Mouse (Mus musculus) liver, embryonic 15.5 days (tissue): ENCODE data around the gene Prpf4. TPM values are rescaled to one million over a fixed set of nuclear protein-coding genes. Genes with fewer than 3 reads are reported as not detected.

Experiments
- ATAC-seq: fragments of 200-750 bp; cut with Nextera tagmentation; 2 replicates; pipeline ENCODE4 v1.8.0; 2017; ENCODE audit warnings: moderate number of reproducible peaks, mild to moderate bottlenecking, moderate library complexity; ENCODE audit not compliant: insufficient read depth
- H3K27ac ChIP-seq: fragments of 300-500 bp; sonication (generic); replicated peaks from 2 replicates; pipeline ENCODE4 v1.5.1; 2015; ENCODE audit warnings: mild to moderate bottlenecking, inconsistent platforms
- H3K27me3 ChIP-seq: fragments of 300-500 bp; sonication (generic); 2 replicates; pipeline ENCODE4 v1.6.1; 2015; ENCODE audit warnings: mild to moderate bottlenecking, inconsistent platforms
- H3K36me3 ChIP-seq: fragments of 300-500 bp; sonication (generic); replicated peaks from 2 replicates; pipeline ENCODE4 v1.6.1; 2015; ENCODE audit warnings: moderate library complexity, mild to moderate bottlenecking, inconsistent platforms
- H3K4me1 ChIP-seq: fragments of 300-500 bp; sonication (generic); replicated peaks from 2 replicates; pipeline ENCODE4 v1.6.1; 2015; ENCODE audit warnings: inconsistent platforms
- H3K4me2 ChIP-seq: fragments of 300-500 bp; sonication (generic); 2 replicates; pipeline ENCODE4 v1.6.1; 2015; ENCODE audit warnings: moderate library complexity, mild to moderate bottlenecking, inconsistent platforms
- H3K4me3 ChIP-seq: fragments of 300-500 bp; sonication (generic); replicated peaks from 2 replicates; pipeline ENCODE4 v1.5.1; 2015; ENCODE audit warnings: mild to moderate bottlenecking, inconsistent platforms
- H3K9ac ChIP-seq: fragments of 300-500 bp; sonication (generic); 2 replicates; pipeline ENCODE4 v1.6.1; 2015; ENCODE audit warnings: moderate library complexity, mild to moderate bottlenecking, inconsistent platforms
- H3K9me3 ChIP-seq: fragments of 300-500 bp; sonication (generic); replicated peaks from 2 replicates; pipeline ENCODE4 v1.6.1; 2016; ENCODE audit warnings: inconsistent platforms
- WGBS: fragments of 180-500 bp; shearing (Covaris S2); methylation state at CpG from one replicate; pipeline ENCODE4 v1.1.7; 2015; ENCODE audit warnings: mixed read lengths; ENCODE audit not compliant: insufficient replicate concordance; 5-methylcytosine and 5-hydroxymethylcytosine counted together
- polyA plus RNA-seq: library from polyadenylated mRNA; unstranded; fragments of >200 nt; fragmentation: Nextera tagmentation; extraction: Ambion mirVana; gene quantifications from 2 replicates; pipeline ENCODE4 v1.2.1, GENCODE M21; 2015

Gene Prpf4
- polyA plus RNA-seq, 1 experiment from 2014 or later = 9.1 TPM

- H3K27ac ChIP-seq = no peak overlapping the region
- H3K36me3 ChIP-seq = no peaks in the 10 kb centered on the region
- peaks cover 45% of the 10 kb centered on the region for H3K27me3 ChIP-seq
- H3K4me3 ChIP-seq = no peak overlapping the region
- WGBS = 73% methylated on average over 6 of the region's 6 CpGs
- H3K4me2 ChIP-seq = no peak overlapping the region
- ATAC-seq = no peak
- peaks cover 21% of the 10 kb centered on the region for H3K4me1 ChIP-seq
- H3K9me3 ChIP-seq = no peaks in the 10 kb centered on the region
- H3K9ac ChIP-seq = no peak overlapping the region
These were observed 67.2 kb downstream of the Prpf4 start for GRCm38 (mm10) chr4:62475793-62476192.

Other genes with a start within 250 kb of the Prpf4 start
- 0.31 and 0.43 TPM in 2 replicates for gene Zfp37, start 177.8 kb upstream of the Prpf4 start, polyA plus RNA-seq
- gene Slc31a2, start 146.2 kb upstream of the Prpf4 start, polyA plus RNA-seq = 9.1 and 9.8 TPM in 2 replicates
- 14.1 and 15.6 TPM in 2 replicates for gene Fkbp15, start 48.2 kb upstream of the Prpf4 start, polyA plus RNA-seq
- gene Slc31a1, start 48.1 kb upstream of the Prpf4 start, polyA plus RNA-seq = 51.4 and 57.0 TPM in 2 replicates
- 53.5 and 57.4 TPM in 2 replicates for gene Cdc26, start 155 bp upstream of the Prpf4 start, polyA plus RNA-seq
- gene Rnf183, start 26.5 kb downstream of the Prpf4 start, polyA plus RNA-seq = not detected in 2 replicates
- gene Wdr31, start 62.1 kb downstream of the Prpf4 start, polyA plus RNA-seq = 0.86 and 0.88 TPM in 2 replicates
- 0.22 and 0.32 TPM in 2 replicates for gene Bspry, start 71.3 kb downstream of the Prpf4 start, polyA plus RNA-seq
- 7.8 and 9.6 TPM in 2 replicates for gene Hdhd3, start 94.7 kb downstream of the Prpf4 start, polyA plus RNA-seq
- gene Alad, start 111.1 kb downstream of the Prpf4 start, polyA plus RNA-seq = 582 and 589 TPM in 2 replicates
- 51.3 and 52.9 TPM in 2 replicates for gene Pole3, start 116.3 kb downstream of the Prpf4 start, polyA plus RNA-seq
- 0.06 and 0.15 TPM in 2 replicates for gene 4933430I17Rik, start 116.6 kb downstream of the Prpf4 start, polyA plus RNA-seq
- 5.4 and 5.8 TPM in 2 replicates for gene Rgs3, start 151.1 kb downstream of the Prpf4 start, polyA plus RNA-seq